Mouse (Mus musculus) G1E (cell line): ENCODE data around the gene Rnf6.

Source experiments
- CTCF ChIP-seq: IDR thresholded peaks from 2 replicates; pipeline ENCODE4 v1.5.1; 2012; ENCODE audit warnings: low read depth, low read length, inconsistent platforms, mixed read lengths
- GATA1 ChIP-seq: IDR thresholded peaks from 2 replicates; pipeline ENCODE4 v1.6.1; 2012; ENCODE audit warnings: borderline replicate concordance, low read length, inconsistent platforms, mixed read lengths

DNA sequence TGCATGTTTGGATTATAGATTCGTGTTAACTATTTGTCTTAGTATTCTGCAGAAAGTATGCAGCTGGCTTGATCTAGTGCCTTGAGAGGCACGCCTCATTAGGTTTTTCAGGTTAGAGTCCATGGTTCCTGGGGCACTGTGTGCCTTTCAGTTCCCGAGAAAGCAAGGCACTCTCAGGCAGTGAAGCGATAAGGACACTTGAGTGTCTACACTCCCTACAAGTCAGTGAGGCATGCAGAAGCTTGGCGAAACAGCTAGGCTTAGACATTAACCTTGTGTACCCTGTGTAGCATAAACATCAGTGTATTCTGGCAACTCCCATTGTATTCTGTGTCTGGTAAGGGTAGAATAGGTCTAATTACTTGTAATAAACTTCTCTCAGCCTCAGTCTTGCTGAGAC lies 15.8 kb downstream of the Rnf6 start:
- no peak for TF ChIP-seq CTCF
- TF ChIP-seq GATA1 = no peak
